Mouse (Mus musculus) liver, adult 2 months (tissue): ENCODE measurements around the gene Rps12-ps3. TPM values are rescaled to one million over a fixed set of nuclear protein-coding genes. Genes with fewer than 3 reads are reported as not detected.

Experiments
- DNase-seq: peaks from one replicate; pipeline ENCODE4 v3.0.0-alpha.2; 2011; ENCODE audit warnings: low read depth, low spot score; ENCODE audit errors: extremely low read depth
- H3K27ac ChIP-seq: fragments of 200-500 bp; replicated peaks from 2 replicates; pipeline ENCODE4 v1.5.1; 2012; ENCODE audit warnings: low read depth, mild to moderate bottlenecking, control low read depth, inconsistent platforms, low read length; ENCODE audit not compliant: insufficient read depth
- H3K27me3 ChIP-seq: fragments of 200-500 bp; 2 replicates; pipeline ENCODE4 v1.6.1; 2012; ENCODE audit warnings: mild to moderate bottlenecking, moderate library complexity, low read length, inconsistent platforms; ENCODE audit not compliant: control insufficient read depth, insufficient read depth
- H3K36me3 ChIP-seq: fragments of 200-500 bp; 2 replicates; pipeline ENCODE4 v1.6.1; 2012; ENCODE audit warnings: low read length, inconsistent platforms; ENCODE audit not compliant: control insufficient read depth, insufficient read depth
- H3K4me1 ChIP-seq: fragments of 200-500 bp; 2 replicates; pipeline ENCODE4 v1.6.1; 2011; ENCODE audit warnings: low read length; ENCODE audit not compliant: control insufficient read depth, insufficient read depth
- H3K4me3 ChIP-seq: fragments of 200-500 bp; 2 replicates; pipeline ENCODE4 v1.5.1; 2011; ENCODE audit warnings: low read depth, mild to moderate bottlenecking, control low read depth, low read length, moderate library complexity; ENCODE audit not compliant: insufficient read depth
- H3K79me2 ChIP-seq: fragments of 200-500 bp; 2 replicates; pipeline ENCODE4 v1.6.1; 2012; ENCODE audit warnings: inconsistent platforms, mild to moderate bottlenecking, low read length, moderate library complexity; ENCODE audit not compliant: control insufficient read depth, insufficient read depth
- H3K9ac ChIP-seq: fragments of 200-500 bp; 2 replicates; pipeline ENCODE4 v1.6.1; 2012; ENCODE audit warnings: low read depth, mild to moderate bottlenecking, control low read depth, inconsistent platforms, low read length
- CTCF ChIP-seq: fragments of 200-500 bp; IDR thresholded peaks from 2 replicates; pipeline ENCODE4 v1.5.1; 2011; ENCODE audit warnings: low read depth, low read length, control low read depth
- POLR2A ChIP-seq: fragments of 200-500 bp; IDR thresholded peaks from 2 replicates; pipeline ENCODE4 v1.6.1; 2011; ENCODE audit warnings: low read length, control low read depth; ENCODE audit not compliant: insufficient read depth; ENCODE audit errors: extremely low read depth
- WGBS: fragments of 180-500 bp; shearing (Covaris S2); methylation state at CpG from one replicate; pipeline ENCODE4 v1.1.7; 2018; 5-methylcytosine and 5-hydroxymethylcytosine counted together
- polyA plus RNA-seq: library from polyadenylated mRNA; depleted of rRNA; stranded (reverse); fragments of >200 nt; gene quantifications from 2 replicates; pipeline ENCODE4 v1.2.3, GENCODE M21; 2012
- total RNA-seq: library from RNA; depleted of rRNA; stranded (reverse); fragments of >200 nt; gene quantifications from 2 replicates; pipeline ENCODE4 v1.2.3, GENCODE M21; 2014

The Rps12-ps3 gene
- total and polyA plus RNA-seq, 2 experiments: 24.3 to 695 TPM

GRCm38 (mm10) chr19:59352760-59353159 lies 30.7 kb downstream of the Rps12-ps3 start:
- TF ChIP-seq POLR2A: no peak
- no peak for TF ChIP-seq CTCF
- Histone ChIP-seq H3K36me3 (no peaks in the 10 kb centered on the region), H3K27me3 (0 out of 2 replicates have a peak, but pooled peaks cover 3% of the 10 kb centered on the region), H3K79me2 (no peaks in the 10 kb centered on the region), H3K27ac (no peak overlapping the region), H3K4me3 (no peak overlapping the region), H3K4me1 (no peaks in the 10 kb centered on the region), H3K9ac (no peak overlapping the region)
- 80% methylated on average over 3 of the region's 3 CpGs for WGBS
- no peak for DNase-seq

- Histone ChIP-seq H3K27me3 (0 out of 2 replicates have a peak, but pooled peaks cover 3% of the 10 kb centered on the region), H3K4me1 (no peaks in the 10 kb centered on the region), H3K36me3 (no peaks in the 10 kb centered on the region), H3K4me3 (no peak overlapping the region), H3K79me2 (no peaks in the 10 kb centered on the region), H3K9ac (no peak overlapping the region), H3K27ac (no peak overlapping the region)
- TF ChIP-seq CTCF (no peak), POLR2A (no peak)
- WGBS: 72% methylated on average over 2 of the region's 2 CpGs
- no peak for DNase-seq
These were observed 32.8 kb downstream of the Rps12-ps3 start for GRCm38 (mm10) chr19:59354906-59355305.

- Histone ChIP-seq H3K36me3 (no peaks in the 10 kb centered on the region), H3K27ac (no peak overlapping the region), H3K27me3 (0 out of 2 replicates have a peak, but pooled peaks cover 3% of the 10 kb centered on the region), H3K9ac (no peak overlapping the region), H3K4me3 (no peak overlapping the region), H3K79me2 (no peaks in the 10 kb centered on the region), H3K4me1 (no peaks in the 10 kb centered on the region)
- no peak for DNase-seq
- TF ChIP-seq CTCF (no peak), POLR2A (no peak)
- 88% methylated on average over 3 of the region's 3 CpGs for WGBS
These were observed 34.3 kb downstream of the Rps12-ps3 start for GRCm38 (mm10) chr19:59356388-59356787.

- no peaks in the 10 kb centered on the region for H3K36me3 ChIP-seq
- no peak for TF ChIP-seq CTCF
- TF ChIP-seq POLR2A: no peak
- no peak for DNase-seq
- H3K4me3 ChIP-seq: no peak overlapping the region
- 78% methylated on average over 14 of the region's 14 CpGs for WGBS
- 0 out of 2 replicates have a peak, but pooled peaks cover 3% of the 10 kb centered on the region for H3K27me3 ChIP-seq
- no peaks in the 10 kb centered on the region for H3K79me2 ChIP-seq
- H3K27ac ChIP-seq: no peak overlapping the region
- H3K9ac ChIP-seq: no peak overlapping the region
- no peaks in the 10 kb centered on the region for H3K4me1 ChIP-seq
These were observed 34.9 kb downstream of the Rps12-ps3 start for GRCm38 (mm10) chr19:59356843-59357595.

GRCm38 (mm10) chr19:59357878-59358277 lies 35.8 kb downstream of the Rps12-ps3 start:
- H3K36me3 ChIP-seq: no peaks in the 10 kb centered on the region
- no peak overlapping the region for H3K9ac ChIP-seq
- H3K4me3 ChIP-seq: no peak overlapping the region
- H3K27ac ChIP-seq: no peak overlapping the region
- H3K79me2 ChIP-seq: no peaks in the 10 kb centered on the region
- H3K4me1 ChIP-seq: no peaks in the 10 kb centered on the region
- no peak for DNase-seq
- TF ChIP-seq POLR2A: no peak
- TF ChIP-seq CTCF: no peak
- 92% methylated on average over 4 of the region's 4 CpGs for WGBS
- H3K27me3 ChIP-seq: 0 out of 2 replicates have a peak, but pooled peaks cover 3% of the 10 kb centered on the region

GRCm38 (mm10) chr19:59359202-59359601 lies 37.1 kb downstream of the Rps12-ps3 start:
- 34% methylated on average over 4 of the region's 4 CpGs for WGBS
- Histone ChIP-seq H3K79me2 (no peaks in the 10 kb centered on the region), H3K4me1 (no peaks in the 10 kb centered on the region), H3K27ac (no peak overlapping the region), H3K36me3 (no peaks in the 10 kb centered on the region), H3K27me3 (no peaks in the 10 kb centered on the region), H3K9ac (no peak overlapping the region), H3K4me3 (no peak overlapping the region)
- no peak for TF ChIP-seq POLR2A
- TF ChIP-seq CTCF: no peak
- no peak for DNase-seq
